Mouse (Mus musculus): Measurements from ENCODE around the gene F3. TPM values are rescaled to one million over a fixed set of nuclear protein-coding genes. Genes with fewer than 3 reads are reported as not detected.

F3 gene
- total RNA-seq, 1 experiment: 57.8 TPM

DNA sequence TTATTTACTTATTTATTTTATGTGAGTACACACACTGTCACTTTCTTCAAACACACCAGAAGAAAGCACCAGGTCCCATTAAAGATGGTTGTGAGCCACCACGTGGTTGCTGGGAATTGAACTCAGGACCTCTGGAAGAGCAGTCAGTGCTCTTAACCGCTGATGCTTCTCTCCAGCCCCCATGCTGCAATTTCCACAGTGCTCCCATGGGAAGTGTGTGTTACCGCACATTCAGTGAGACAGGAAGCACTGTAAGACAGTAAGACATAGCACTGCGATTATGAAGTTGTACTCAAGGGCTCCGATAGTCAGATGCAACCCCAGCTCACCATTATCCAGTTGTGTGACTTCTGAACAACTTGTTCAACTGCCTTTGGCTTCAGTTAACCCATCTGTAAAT is 6.9 kb upstream of the F3 start:
- H3K4me1 ChIP-seq (ENCODE audit: control insufficient read depth in 2 of 2, insufficient read depth in 2 of 2, low read length in 2 of 2, poor library complexity in 1 of 2): peaks cover 0 to 2% of the 10 kb centered on the region in 2 experiments; a peak in 1 of 4 replicates
- TF ChIP-seq ZC3H11A (IDR thresholded peaks at IDR 0.05; ENCODE audit: borderline replicate concordance, low read depth, low read length) (no peak), ZNF384 (IDR thresholded peaks at IDR 0.05; ENCODE audit: low read depth, low read length) (no peak), MAFK (IDR thresholded peaks at IDR 0.05; ENCODE audit: insufficient read depth, low read depth, low read length) (no peak), HCFC1 (IDR thresholded peaks at IDR 0.05; ENCODE audit: borderline replicate concordance, insufficient read depth, low read length) (no peak), CHD2 (IDR thresholded peaks at IDR 0.05; ENCODE audit: low read depth, low read length) (no peak)
- no peak overlapping the region for H3K4me3 ChIP-seq (ENCODE audit: insufficient read depth in 1 of 2, low read depth in 1 of 2, low read length in 2 of 2, poor library complexity in 1 of 2, severe bottlenecking in 1 of 2)
- no peak for DNase-seq (ENCODE audit: low read depth, low spot score)
- in situ Hi-C loops (cut with MboI; ENCODE audit: low sequenced_read_pairs in 2 of 2, unreplicated experiment in 2 of 2): no loop called here
- H3K9me3 ChIP-seq (ENCODE audit: control insufficient read depth, insufficient read depth, low read depth, low read length): no peaks in the 10 kb centered on the region
- H3K9ac ChIP-seq (ENCODE audit: insufficient read depth, low read depth, low read length, poor library complexity, severe bottlenecking): no peak overlapping the region
- H3K27ac ChIP-seq (ENCODE audit: insufficient read depth, low read depth, low read length, poor library complexity, severe bottlenecking): no peak overlapping the region
- no peaks in the 10 kb centered on the region for H3K36me3 ChIP-seq (ENCODE audit: control insufficient read depth, insufficient read depth, low read length, poor library complexity, severe bottlenecking)

DNA sequence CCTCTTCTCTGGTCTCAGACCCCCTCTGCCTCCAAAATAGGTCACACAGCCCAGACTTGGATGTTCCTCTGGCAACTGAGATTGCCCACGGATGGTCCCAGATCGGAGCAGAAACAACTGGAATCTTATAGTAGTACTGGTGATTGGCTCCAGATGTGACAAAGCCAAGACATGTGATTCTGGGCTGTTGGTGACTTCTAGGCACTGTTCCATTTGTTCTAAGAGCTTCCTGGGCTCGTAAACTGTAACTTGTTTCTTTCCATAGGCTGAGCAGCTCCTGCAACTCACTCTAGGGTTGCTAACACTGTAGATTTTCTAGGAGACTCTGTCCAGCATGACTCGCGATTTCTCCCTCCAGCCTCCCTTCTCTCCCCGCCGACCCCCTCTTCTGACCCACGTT is 4.7 kb upstream of the F3 start:
- H3K4me1 ChIP-seq (ENCODE audit: control insufficient read depth in 2 of 2, insufficient read depth in 2 of 2, low read length in 2 of 2, poor library complexity in 1 of 2): peaks cover 0 to 5% of the 10 kb centered on the region in 2 experiments; a peak in 1 of 4 replicates
- H3K9me3 ChIP-seq (ENCODE audit: control insufficient read depth, insufficient read depth, low read depth, low read length): no peaks in the 10 kb centered on the region
- no peak overlapping the region for H3K9ac ChIP-seq (ENCODE audit: insufficient read depth, low read depth, low read length, poor library complexity, severe bottlenecking)
- in situ Hi-C loops (cut with MboI; ENCODE audit: low sequenced_read_pairs in 2 of 2, unreplicated experiment in 2 of 2): no loop called here
- H3K36me3 ChIP-seq (ENCODE audit: control insufficient read depth, insufficient read depth, low read length, poor library complexity, severe bottlenecking): no peaks in the 10 kb centered on the region
- TF ChIP-seq ZC3H11A (IDR thresholded peaks at IDR 0.05; ENCODE audit: borderline replicate concordance, low read depth, low read length): no peak
- no peak for TF ChIP-seq ZNF384 (IDR thresholded peaks at IDR 0.05; ENCODE audit: low read depth, low read length)
- TF ChIP-seq HCFC1 (IDR thresholded peaks at IDR 0.05; ENCODE audit: borderline replicate concordance, insufficient read depth, low read length): no peak
- TF ChIP-seq MAFK (IDR thresholded peaks at IDR 0.05; ENCODE audit: insufficient read depth, low read depth, low read length): 0 out of 2 replicates have a peak, but pooled peaks have one; percentile 21
- H3K4me3 ChIP-seq (ENCODE audit: insufficient read depth in 1 of 2, low read depth in 1 of 2, low read length in 2 of 2, poor library complexity in 1 of 2, severe bottlenecking in 1 of 2): no peak overlapping the region
- no peak overlapping the region for H3K27ac ChIP-seq (ENCODE audit: insufficient read depth, low read depth, low read length, poor library complexity, severe bottlenecking)
- no peak for DNase-seq (ENCODE audit: low read depth, low spot score)

DNA sequence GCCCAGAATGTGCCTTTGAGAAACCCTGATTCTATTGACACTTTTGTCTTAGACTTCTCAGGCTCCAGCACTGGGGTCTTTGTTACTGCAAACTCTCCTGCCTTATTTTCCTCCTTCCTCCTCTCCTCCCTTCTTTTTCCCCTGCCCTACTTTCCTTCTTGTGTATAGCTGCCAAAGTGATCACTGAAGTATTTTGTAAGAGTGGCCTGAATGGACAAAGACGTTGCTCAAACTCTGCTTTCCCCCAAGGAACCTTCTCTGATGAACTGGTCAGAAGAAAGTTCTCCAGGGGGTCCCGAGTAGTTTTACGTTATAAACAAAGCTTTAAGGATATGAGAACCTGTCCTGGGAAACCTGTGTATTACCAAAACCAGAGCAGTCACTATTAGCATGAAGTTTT is 3.6 kb upstream of the F3 start:
- Histone ChIP-seq H3K9ac (ENCODE audit: insufficient read depth, low read depth, low read length, poor library complexity, severe bottlenecking) (no peak overlapping the region), H3K4me3 (ENCODE audit: insufficient read depth in 1 of 2, low read depth in 1 of 2, low read length in 2 of 2, poor library complexity in 1 of 2, severe bottlenecking in 1 of 2) (no peak overlapping the region), H3K9me3 (ENCODE audit: control insufficient read depth, insufficient read depth, low read depth, low read length) (no peaks in the 10 kb centered on the region), H3K36me3 (ENCODE audit: control insufficient read depth, insufficient read depth, low read length, poor library complexity, severe bottlenecking) (no peaks in the 10 kb centered on the region), H3K4me1 (ENCODE audit: control insufficient read depth in 2 of 2, insufficient read depth in 2 of 2, low read length in 2 of 2, poor library complexity in 1 of 2) (peaks cover 0 to 7% of the 10 kb centered on the region in 2 experiments; a peak in 1 of 4 replicates), H3K27ac (ENCODE audit: insufficient read depth, low read depth, low read length, poor library complexity, severe bottlenecking) (no peak overlapping the region)
- TF ChIP-seq MAFK (IDR thresholded peaks at IDR 0.05; ENCODE audit: insufficient read depth, low read depth, low read length) (no peak), CHD2 (IDR thresholded peaks at IDR 0.05; ENCODE audit: low read depth, low read length) (no peak), ZC3H11A (IDR thresholded peaks at IDR 0.05; ENCODE audit: borderline replicate concordance, low read depth, low read length) (no peak), ZNF384 (IDR thresholded peaks at IDR 0.05; ENCODE audit: low read depth, low read length) (no peak), HCFC1 (IDR thresholded peaks at IDR 0.05; ENCODE audit: borderline replicate concordance, insufficient read depth, low read length) (no peak)
- DNase-seq (ENCODE audit: low read depth, low spot score): no peak
- in situ Hi-C loops (cut with MboI; ENCODE audit: low sequenced_read_pairs in 2 of 2, unreplicated experiment in 2 of 2): loop anchor here in 1 of 2 experiments (10.0 kb wide), 1 partner anchor 165 kb away; no protein-coding TSS in a partner anchor

DNA sequence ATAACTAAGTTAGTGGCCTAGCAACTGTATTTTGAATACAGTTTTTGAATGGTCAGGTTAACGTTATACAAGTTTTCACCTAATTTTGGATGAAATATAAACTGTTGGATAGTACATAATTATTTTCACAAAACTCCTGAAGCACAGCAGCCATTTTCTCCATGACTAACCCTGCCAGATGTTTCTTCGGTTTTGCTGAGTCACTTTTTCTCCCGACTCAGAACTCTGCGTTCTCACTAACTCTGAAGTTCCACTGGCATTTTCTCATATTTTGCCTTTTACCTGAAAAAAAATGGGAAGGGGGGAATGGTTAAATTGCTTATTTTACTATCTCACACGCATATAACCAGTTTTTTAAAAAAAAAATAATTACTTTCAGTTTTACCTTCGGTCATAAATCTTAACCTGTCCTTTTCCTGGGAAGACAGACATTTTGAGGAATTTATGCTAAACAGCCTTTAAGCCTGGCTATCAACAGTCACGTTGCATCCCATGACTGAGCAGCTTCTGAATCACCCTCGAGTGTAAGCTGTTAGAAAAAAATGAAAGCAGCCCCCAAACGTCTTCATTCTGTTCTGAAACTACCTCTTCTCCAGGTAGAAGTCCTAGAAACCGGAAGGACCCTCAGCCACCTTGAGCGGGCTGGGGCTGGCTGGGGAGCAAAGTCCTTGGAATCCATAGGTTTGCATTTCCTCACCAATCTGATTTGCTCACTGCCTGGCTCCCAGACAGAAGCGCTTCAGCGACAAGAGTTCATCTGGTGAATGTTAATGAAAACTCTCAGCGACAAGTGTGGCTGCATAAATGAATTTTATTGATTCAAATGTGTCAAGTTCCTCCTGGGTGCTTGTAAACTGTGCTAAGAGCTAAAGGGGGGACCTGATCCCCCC is 2.3 kb upstream of the F3 start:
- H3K9me3 ChIP-seq (ENCODE audit: control insufficient read depth, insufficient read depth, low read depth, low read length): no peaks in the 10 kb centered on the region
- in situ Hi-C loops (cut with MboI; ENCODE audit: low sequenced_read_pairs in 2 of 2, unreplicated experiment in 2 of 2): loop anchor here in 1 of 2 experiments (10.0 kb wide), 1 partner anchor 166 kb away; no protein-coding TSS in a partner anchor
- no peak overlapping the region for H3K4me3 ChIP-seq (ENCODE audit: insufficient read depth in 1 of 2, low read depth in 1 of 2, low read length in 2 of 2, poor library complexity in 1 of 2, severe bottlenecking in 1 of 2)
- no peak overlapping the region for H3K27ac ChIP-seq (ENCODE audit: insufficient read depth, low read depth, low read length, poor library complexity, severe bottlenecking)
- peak; percentile 84 for TF ChIP-seq MAFK (IDR thresholded peaks at IDR 0.05; ENCODE audit: insufficient read depth, low read depth, low read length)
- no peak for TF ChIP-seq CHD2 (IDR thresholded peaks at IDR 0.05; ENCODE audit: low read depth, low read length)
- DNase-seq (ENCODE audit: low read depth, low spot score): no peak
- H3K36me3 ChIP-seq (ENCODE audit: control insufficient read depth, insufficient read depth, low read length, poor library complexity, severe bottlenecking): no peaks in the 10 kb centered on the region
- H3K4me1 ChIP-seq (ENCODE audit: control insufficient read depth in 2 of 2, insufficient read depth in 2 of 2, low read length in 2 of 2, poor library complexity in 1 of 2): peaks cover 0 to 7% of the 10 kb centered on the region in 2 experiments; a peak in 1 of 4 replicates
- no peak overlapping the region for H3K9ac ChIP-seq (ENCODE audit: insufficient read depth, low read depth, low read length, poor library complexity, severe bottlenecking)
